Mouse (Mus musculus) kidney, postnatal 0 days (tissue): ENCODE data around the gene Apex1. TPM values are rescaled to one million over a fixed set of nuclear protein-coding genes. Genes with fewer than 3 reads are reported as not detected.
"Not testable (repeated sequence)": the region's sequence is repeated elsewhere in the genome, so short reads cannot be mapped to it uniquely, and the experiment has no call there.

ENCODE experiments used
- ATAC-seq: fragments of 200-750 bp; cut with Nextera tagmentation; replicated peaks from 2 replicates; pipeline ENCODE4 v1.8.0; 2017; ENCODE audit warnings: low read depth, moderate number of reproducible peaks, moderate TSS enrichment, moderate library complexity; ENCODE audit not compliant: low FRiP score
- DNase-seq: peaks from one replicate; pipeline ENCODE4 v3.0.0-alpha.2; 2016; ENCODE audit warnings: low spot score
- H3K27ac ChIP-seq: fragments of 300-500 bp; sonication (generic); 2 replicates; pipeline ENCODE4 v1.5.1; 2014; ENCODE audit warnings: mild to moderate bottlenecking
- H3K27me3 ChIP-seq: fragments of 300-500 bp; sonication (generic); 2 replicates; pipeline ENCODE4 v1.6.1; 2014; ENCODE audit warnings: low read length, mixed read lengths; ENCODE audit not compliant: insufficient read depth
- H3K36me3 ChIP-seq: fragments of 300-500 bp; sonication (generic); 2 replicates; pipeline ENCODE4 v1.6.1; 2014; ENCODE audit warnings: low read length, mixed read lengths; ENCODE audit not compliant: insufficient read depth
- H3K4me1 ChIP-seq: fragments of 300-500 bp; sonication (generic); replicated peaks from 2 replicates; pipeline ENCODE4 v1.6.1; 2014; ENCODE audit warnings: antibody characterized with exemption, low read length, mixed read lengths; ENCODE audit not compliant: insufficient read depth
- H3K4me2 ChIP-seq: fragments of 300-500 bp; sonication (generic); 2 replicates; pipeline ENCODE4 v1.6.1; 2014; ENCODE audit warnings: mild to moderate bottlenecking, low read length, moderate library complexity, mixed read lengths
- H3K4me3 ChIP-seq: fragments of 300-500 bp; sonication (generic); replicated peaks from 2 replicates; pipeline ENCODE4 v1.5.1; 2014; ENCODE audit warnings: low read depth, low read length
- H3K9ac ChIP-seq: fragments of 300-500 bp; sonication (generic); 2 replicates; pipeline ENCODE4 v1.6.1; 2014; ENCODE audit warnings: low read depth, low read length
- H3K9me3 ChIP-seq: fragments of 300-500 bp; sonication (generic); replicated peaks from 2 replicates; pipeline ENCODE4 v1.6.1; 2016; ENCODE audit warnings: low read length, inconsistent platforms, mixed read lengths
- CTCF ChIP-seq: IDR thresholded peaks from 2 replicates; pipeline ENCODE4 v1.5.1; 2016; ENCODE audit warnings: antibody characterized with exemption, low read depth, mild to moderate bottlenecking, moderate library complexity
- WGBS: fragments of 180-500 bp; shearing (Covaris S2); extraction: QIAGEN DNeasy Blood & Tissue Kit; methylation state at CpG from one replicate; pipeline ENCODE4 v1.1.7; 2014; 5-methylcytosine and 5-hydroxymethylcytosine counted together
- polyA plus RNA-seq: library from polyadenylated mRNA; unstranded; fragments of >200 nt; fragmentation: Nextera tagmentation; extraction: Ambion mirVana; gene quantifications from 2 replicates; pipeline ENCODE4 v1.2.1, GENCODE M21; 2015

The Apex1 gene
- polyA plus RNA-seq, 1 experiment from 2014 or later, result 212 TPM

GRCm38 (mm10) chr14:50955487-50955886, 30.7 kb downstream of the Apex1 start:
- no peaks in the 10 kb centered on the region for H3K9me3 ChIP-seq
- no peak overlapping the region for H3K4me2 ChIP-seq
- ATAC-seq (no peak), DNase-seq (no peak)
- H3K27me3 ChIP-seq, result no peaks in the 10 kb centered on the region
- TF ChIP-seq CTCF, result no peak
- no peak overlapping the region for H3K27ac ChIP-seq
- 90% methylated on average over 10 of the region's 10 CpGs for WGBS
- no peaks in the 10 kb centered on the region for H3K4me1 ChIP-seq
- no peaks in the 10 kb centered on the region for H3K36me3 ChIP-seq
- H3K9ac ChIP-seq, result no peak overlapping the region
- no peak overlapping the region for H3K4me3 ChIP-seq

GRCm38 (mm10) chr14:50955942-50956508, 31.3 kb downstream of the Apex1 start, which contains the start of gene Pnp2:
Gene Pnp2, plus strand, starts transcription at chr14:50955992.
- not testable (repeated sequence) for H3K9ac ChIP-seq, H3K4me3 ChIP-seq, H3K4me1 ChIP-seq, H3K27me3 ChIP-seq, H3K27ac ChIP-seq, H3K9me3 ChIP-seq, H3K36me3 ChIP-seq, DNase-seq
- peak; percentile 35; the same call in 1 of the 2 replicates for TF ChIP-seq CTCF
- ATAC-seq, result peak; percentile 75
- peak within 1 kb of the TSS; percentile 36 for H3K4me2 ChIP-seq
- WGBS, result 3% methylated on average over 18 of the region's 19 CpGs

- WGBS, result 84% methylated on average over 6 of the region's 6 CpGs
- H3K4me3 ChIP-seq, H3K4me1 ChIP-seq, DNase-seq, H3K9ac ChIP-seq, H3K9me3 ChIP-seq, H3K36me3 ChIP-seq, H3K27ac ChIP-seq, ATAC-seq, H3K27me3 ChIP-seq: not testable (repeated sequence)
- peak overlapping the region; percentile 36; the same call in 1 of the 2 replicates for H3K4me2 ChIP-seq
Observed at GRCm38 (mm10) chr14:50956724-50957123, 32.0 kb downstream of the Apex1 start.

- not testable (repeated sequence) for H3K4me1 ChIP-seq, H3K27me3 ChIP-seq, H3K9me3 ChIP-seq, ATAC-seq, H3K4me3 ChIP-seq, H3K4me2 ChIP-seq, H3K36me3 ChIP-seq, H3K9ac ChIP-seq, H3K27ac ChIP-seq, DNase-seq
- 57% methylated on average over 3 of the region's 3 CpGs for WGBS
Observed at GRCm38 (mm10) chr14:50957146-50957545, 32.4 kb downstream of the Apex1 start.

- not testable (repeated sequence) for H3K36me3 ChIP-seq, H3K4me1 ChIP-seq, DNase-seq, H3K9me3 ChIP-seq, ATAC-seq, H3K4me3 ChIP-seq, H3K4me2 ChIP-seq, H3K27me3 ChIP-seq, H3K9ac ChIP-seq, H3K27ac ChIP-seq
- 86% methylated on average over 5 of the region's 5 CpGs for WGBS
Observed at GRCm38 (mm10) chr14:50958289-50958995, 33.7 kb downstream of the Apex1 start.

- no peak overlapping the region for H3K4me2 ChIP-seq
- no peaks in the 10 kb centered on the region for H3K36me3 ChIP-seq
- WGBS, result 60% methylated on average over 5 of the region's 5 CpGs
- H3K4me3 ChIP-seq, result no peak overlapping the region
- no peak for ATAC-seq
- DNase-seq, result no peak
- no peaks in the 10 kb centered on the region for H3K4me1 ChIP-seq
- no peaks in the 10 kb centered on the region for H3K9me3 ChIP-seq
- no peak overlapping the region for H3K9ac ChIP-seq
- no peak overlapping the region for H3K27ac ChIP-seq
- H3K27me3 ChIP-seq, result no peaks in the 10 kb centered on the region
- TF ChIP-seq CTCF, result no peak
Observed at GRCm38 (mm10) chr14:50968216-50968980, 43.6 kb downstream of the Apex1 start.
